Mouse (Mus musculus) neural tube, embryonic 14.5 days (tissue): ENCODE measurements around the gene Sytl1. TPM values are rescaled to one million over a fixed set of nuclear protein-coding genes. Genes with fewer than 3 reads are reported as not detected.

Source experiments
- ATAC-seq: fragments of 200-750 bp; cut with Nextera tagmentation; 2 replicates; pipeline ENCODE4 v1.8.0; 2017; ENCODE audit warnings: low read depth, mild to moderate bottlenecking, moderate TSS enrichment, moderate library complexity
- H3K27ac ChIP-seq: fragments of 300-500 bp; sonication (generic); 2 replicates; pipeline ENCODE4 v1.5.1; 2014; ENCODE audit warnings: low read depth, mild to moderate bottlenecking, control low read depth, low read length, moderate library complexity, mixed read lengths
- H3K27me3 ChIP-seq: fragments of 300-500 bp; sonication (generic); 2 replicates; pipeline ENCODE4 v1.6.1; 2014; ENCODE audit warnings: low read length; ENCODE audit not compliant: control insufficient read depth, insufficient read depth
- H3K36me3 ChIP-seq: fragments of 300-500 bp; sonication (generic); 2 replicates; pipeline ENCODE4 v1.6.1; 2014; ENCODE audit warnings: low read length, mixed read lengths; ENCODE audit not compliant: control insufficient read depth, insufficient read depth
- H3K4me1 ChIP-seq: fragments of 300-500 bp; sonication (generic); 2 replicates; pipeline ENCODE4 v1.6.1; 2014; ENCODE audit warnings: low read length; ENCODE audit not compliant: control insufficient read depth, insufficient read depth
- H3K4me2 ChIP-seq: fragments of 300-500 bp; sonication (generic); 2 replicates; pipeline ENCODE4 v1.6.1; 2014; ENCODE audit warnings: mild to moderate bottlenecking, low read depth, low read length, control low read depth
- H3K4me3 ChIP-seq: fragments of 300-500 bp; sonication (generic); 2 replicates; pipeline ENCODE4 v1.5.1; 2014; ENCODE audit warnings: low read depth, low read length, control low read depth, mixed read lengths
- H3K9ac ChIP-seq: fragments of 300-500 bp; sonication (generic); replicated peaks from 2 replicates; pipeline ENCODE4 v1.6.1; 2014; ENCODE audit warnings: low read depth, mild to moderate bottlenecking, control low read depth, low read length, mixed read lengths
- H3K9me3 ChIP-seq: fragments of 300-500 bp; sonication (generic); 2 replicates; pipeline ENCODE4 v1.6.1; 2016; ENCODE audit warnings: low read length; ENCODE audit not compliant: control insufficient read depth
- WGBS: fragments of 180-500 bp; shearing (Covaris S2); extraction: QIAGEN DNeasy Blood & Tissue Kit; methylation state at CpG from one replicate; pipeline ENCODE4 v1.1.7; 2014; 5-methylcytosine and 5-hydroxymethylcytosine counted together
- polyA plus RNA-seq: library from polyadenylated mRNA; unstranded; fragments of >200 nt; fragmentation: Nextera tagmentation; extraction: Ambion mirVana; gene quantifications from 2 replicates; pipeline ENCODE4 v1.2.1, GENCODE M21; 2014

Gene Sytl1
- polyA plus RNA-seq, 1 experiment from 2014 or later: 0.12 TPM

DNA sequence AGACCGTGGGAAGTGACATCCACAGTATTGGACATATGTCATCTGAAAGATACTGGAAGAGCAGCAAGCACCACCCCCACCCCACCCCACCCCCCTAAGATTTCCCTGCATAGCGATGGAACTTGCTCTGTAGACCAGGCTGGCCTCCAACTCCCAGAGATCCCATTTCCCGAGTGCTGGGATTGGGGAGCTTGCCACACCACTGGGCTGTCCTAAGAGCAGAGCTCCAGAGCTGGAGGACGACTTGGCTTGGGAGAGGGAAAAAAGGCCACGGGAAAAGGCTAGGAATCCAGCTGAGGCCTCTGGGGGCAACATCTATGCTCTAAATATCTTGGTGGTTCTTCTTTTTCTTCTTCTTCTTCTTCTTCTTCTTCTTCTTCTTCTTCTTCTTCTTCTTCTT is 28.1 kb downstream of the Sytl1 start:
- 68% methylated on average over 5 of the region's 5 CpGs for WGBS
- no peak for ATAC-seq

DNA sequence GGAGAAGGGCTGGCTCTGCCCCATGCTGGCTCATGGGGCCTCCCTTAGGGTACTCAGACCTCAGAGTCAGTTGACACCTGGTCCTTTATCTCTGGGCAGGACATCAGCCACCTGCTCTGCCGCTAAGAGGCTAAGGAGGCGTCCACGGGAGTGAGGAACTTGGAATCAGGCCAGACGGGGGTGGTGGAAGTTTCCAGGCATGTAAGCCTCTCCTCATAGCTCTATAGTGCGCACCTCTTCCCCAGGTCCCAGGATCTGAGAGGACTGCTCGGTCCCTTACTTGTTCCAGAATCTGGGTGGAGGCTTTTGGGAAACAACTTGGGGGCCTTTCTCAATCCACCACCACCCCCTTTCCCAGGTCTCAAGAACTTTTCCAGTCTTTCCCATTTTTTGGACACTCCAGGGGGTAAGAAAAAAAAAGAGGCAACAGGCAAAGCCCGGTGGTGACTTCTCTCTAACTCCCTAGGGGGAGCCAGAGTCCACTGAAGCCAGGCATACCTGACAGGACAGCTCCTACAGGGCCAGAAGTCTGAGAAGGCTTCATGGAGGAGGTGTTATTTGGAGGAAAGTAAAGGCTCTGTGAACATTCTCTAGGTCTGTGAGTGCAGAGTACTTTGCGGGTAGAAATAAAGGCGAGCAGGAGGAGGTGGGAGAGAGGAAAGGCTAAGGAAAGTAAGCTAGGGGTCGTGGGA is 29.5 kb downstream of the Sytl1 start:
- no peak for ATAC-seq
- Histone ChIP-seq H3K4me1 (no peaks in the 10 kb centered on the region), H3K9me3 (no peaks in the 10 kb centered on the region), H3K27me3 (no peaks in the 10 kb centered on the region; the same call in 1 of the 2 replicates), H3K4me2 (no peak overlapping the region), H3K9ac (no peak overlapping the region), H3K4me3 (no peak overlapping the region), H3K27ac (no peak overlapping the region), H3K36me3 (no peaks in the 10 kb centered on the region)
- 39% methylated on average over 10 of the region's 10 CpGs for WGBS

More for the DNA sequence above, 28.1 kb downstream of the Sytl1 start:
- H3K27me3 ChIP-seq: peaks cover under 1% of the 10 kb centered on the region; the same call in 1 of the 2 replicates
- no peak overlapping the region for H3K27ac ChIP-seq
- H3K4me2 ChIP-seq: no peak overlapping the region
- H3K9ac ChIP-seq: no peak overlapping the region
- H3K4me3 ChIP-seq: no peak overlapping the region
- no peaks in the 10 kb centered on the region for H3K36me3 ChIP-seq
- no peaks in the 10 kb centered on the region for H3K9me3 ChIP-seq
- H3K4me1 ChIP-seq: no peaks in the 10 kb centered on the region

DNA sequence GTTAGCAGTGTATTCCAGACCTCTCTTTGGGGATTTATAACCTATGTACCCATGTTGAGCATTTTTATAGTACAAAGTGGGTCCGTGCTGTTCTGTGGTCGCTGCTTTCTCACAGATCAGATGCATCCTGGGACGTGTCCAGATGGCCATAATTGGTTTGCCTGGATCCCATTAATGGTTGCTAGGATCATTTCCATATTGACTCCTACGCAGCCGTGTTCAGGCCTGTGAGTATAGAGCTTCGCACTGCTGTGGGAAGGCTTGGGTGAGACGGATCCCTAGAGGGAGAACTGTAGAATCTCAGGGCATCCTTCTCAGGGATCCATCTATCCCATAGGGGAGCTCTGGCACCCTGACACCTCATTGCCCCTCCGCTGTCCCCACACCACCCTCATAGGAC is 33.3 kb downstream of the Sytl1 start:
- Histone ChIP-seq H3K27me3 (no peaks in the 10 kb centered on the region), H3K9ac (no peak overlapping the region), H3K27ac (no peak overlapping the region), H3K9me3 (no peaks in the 10 kb centered on the region), H3K4me1 (no peaks in the 10 kb centered on the region), H3K4me2 (no peak overlapping the region), H3K36me3 (no peaks in the 10 kb centered on the region), H3K4me3 (no peak overlapping the region)
- no peak for ATAC-seq
- whole genome bisulfite sequencing: 58% methylated on average over 8 of the region's 8 CpGs

DNA sequence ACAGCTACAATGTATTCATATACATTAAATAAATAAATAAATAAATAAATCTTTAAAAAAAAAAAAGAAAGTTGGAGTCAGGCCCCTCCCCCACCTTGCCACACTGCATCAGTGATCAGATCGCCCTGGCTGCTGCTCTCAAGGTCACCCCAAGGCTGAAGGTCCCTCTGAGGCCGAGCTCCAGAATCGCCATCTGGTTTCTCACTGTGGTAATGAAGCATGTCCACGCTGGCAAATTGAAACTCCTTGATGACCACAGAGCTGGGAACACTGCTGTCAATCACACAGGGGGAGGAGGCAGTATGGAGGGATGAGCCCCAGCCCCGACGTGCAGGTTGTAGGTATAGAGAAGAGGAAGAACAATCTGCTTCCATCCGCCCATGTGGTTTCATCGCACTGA is 35.3 kb downstream of the Sytl1 start:
- no peak for ATAC-seq
- H3K27me3 ChIP-seq: no peaks in the 10 kb centered on the region

DNA sequence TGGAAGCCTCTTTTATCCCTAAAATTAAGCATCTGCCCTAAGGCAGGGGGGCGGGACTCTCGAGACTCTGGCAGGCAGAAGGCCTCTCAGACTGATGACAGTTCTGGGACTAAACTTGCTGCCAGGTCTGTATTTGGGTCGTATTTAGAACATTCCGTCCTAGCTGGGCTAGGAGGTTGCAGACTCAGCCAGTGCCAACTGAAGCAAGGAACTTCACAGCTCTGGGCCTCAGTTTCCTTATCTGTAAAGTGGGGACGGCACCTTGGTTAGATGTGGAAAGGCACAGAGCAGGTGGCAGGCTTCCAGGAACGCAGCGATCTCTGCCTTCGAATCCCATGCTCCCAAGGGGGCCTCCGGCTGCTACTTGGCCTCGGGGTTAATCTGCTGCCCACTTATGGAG is 36.8 kb downstream of the Sytl1 start:
- Histone ChIP-seq H3K9me3 (no peaks in the 10 kb centered on the region), H3K4me2 (no peak overlapping the region), H3K27ac (no peak overlapping the region), H3K4me1 (no peaks in the 10 kb centered on the region), H3K27me3 (0 out of 2 replicates have a peak, but pooled peaks cover 3% of the 10 kb centered on the region), H3K36me3 (no peaks in the 10 kb centered on the region), H3K4me3 (no peak overlapping the region), H3K9ac (no peak overlapping the region)
- 71% methylated on average over 10 of the region's 10 CpGs for WGBS
- ATAC-seq: no peak

More for the DNA sequence above, 35.3 kb downstream of the Sytl1 start:
- no peak overlapping the region for H3K9ac ChIP-seq
- no peak overlapping the region for H3K27ac ChIP-seq
- no peaks in the 10 kb centered on the region for H3K36me3 ChIP-seq
- no peak overlapping the region for H3K4me2 ChIP-seq
- WGBS: 43% methylated on average over 8 of the region's 8 CpGs
- no peaks in the 10 kb centered on the region for H3K9me3 ChIP-seq
- no peak overlapping the region for H3K4me3 ChIP-seq
- H3K4me1 ChIP-seq: no peaks in the 10 kb centered on the region

DNA sequence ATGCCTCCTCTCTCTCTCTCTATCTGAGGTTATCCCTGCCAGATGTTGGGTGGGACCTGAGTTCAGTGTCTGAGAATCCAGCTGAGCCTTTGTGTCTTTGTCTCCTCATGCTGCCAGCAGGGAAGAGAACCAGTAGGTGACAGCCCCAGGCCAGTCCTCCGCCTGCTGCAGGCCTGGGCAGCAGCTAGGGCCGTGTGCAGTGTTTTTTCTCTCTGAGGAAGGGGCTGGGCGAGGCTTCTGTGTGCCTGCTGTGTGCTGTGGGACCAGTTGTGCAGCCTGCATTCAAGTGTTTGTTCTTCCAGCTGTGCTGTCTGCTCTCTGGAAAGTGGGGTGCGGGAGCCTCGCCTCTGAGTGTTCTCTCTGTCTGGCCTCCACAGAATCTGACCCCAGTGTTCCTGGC is 39.0 kb downstream of the Sytl1 start:
- WGBS: 57% methylated on average over 5 of the region's 5 CpGs
- no peak overlapping the region for H3K27ac ChIP-seq
- H3K27me3 ChIP-seq: 0 out of 2 replicates have a peak, but pooled peaks cover 9% of the 10 kb centered on the region
- no peak for ATAC-seq
- H3K36me3 ChIP-seq: no peaks in the 10 kb centered on the region
- H3K9me3 ChIP-seq: no peaks in the 10 kb centered on the region
- no peak overlapping the region for H3K4me2 ChIP-seq
- no peak overlapping the region for H3K4me3 ChIP-seq
- no peak overlapping the region for H3K9ac ChIP-seq
- no peaks in the 10 kb centered on the region for H3K4me1 ChIP-seq

DNA sequence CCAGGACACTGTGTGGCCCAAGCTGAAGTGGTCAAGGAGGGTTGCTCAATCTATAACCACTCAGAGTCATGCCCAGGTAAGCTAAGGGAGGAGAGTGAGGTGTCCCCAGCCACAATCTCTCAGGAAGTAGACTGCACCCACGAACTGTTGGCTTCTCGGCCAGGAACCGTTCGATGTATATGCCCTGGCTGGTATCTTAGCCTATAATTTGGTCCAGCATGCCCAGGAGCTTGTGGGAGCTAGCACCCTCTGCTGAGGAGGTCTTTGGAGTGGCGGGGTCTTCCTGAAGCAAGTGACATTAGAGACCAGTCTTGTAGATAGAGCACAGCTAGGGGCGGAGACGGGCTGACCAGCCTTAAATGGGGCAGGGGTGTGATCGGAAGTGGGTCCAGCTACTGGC is 41.2 kb downstream of the Sytl1 start:
- H3K4me2 ChIP-seq: no peak overlapping the region
- WGBS: 82% methylated on average over 8 of the region's 8 CpGs
- no peak overlapping the region for H3K4me3 ChIP-seq
- H3K9me3 ChIP-seq: no peaks in the 10 kb centered on the region
- no peaks in the 10 kb centered on the region for H3K36me3 ChIP-seq
- no peak overlapping the region for H3K27ac ChIP-seq
- H3K9ac ChIP-seq: no peak overlapping the region
- H3K4me1 ChIP-seq: no peaks in the 10 kb centered on the region
- ATAC-seq: no peak
- H3K27me3 ChIP-seq: 0 out of 2 replicates have a peak, but pooled peaks cover 9% of the 10 kb centered on the region

DNA sequence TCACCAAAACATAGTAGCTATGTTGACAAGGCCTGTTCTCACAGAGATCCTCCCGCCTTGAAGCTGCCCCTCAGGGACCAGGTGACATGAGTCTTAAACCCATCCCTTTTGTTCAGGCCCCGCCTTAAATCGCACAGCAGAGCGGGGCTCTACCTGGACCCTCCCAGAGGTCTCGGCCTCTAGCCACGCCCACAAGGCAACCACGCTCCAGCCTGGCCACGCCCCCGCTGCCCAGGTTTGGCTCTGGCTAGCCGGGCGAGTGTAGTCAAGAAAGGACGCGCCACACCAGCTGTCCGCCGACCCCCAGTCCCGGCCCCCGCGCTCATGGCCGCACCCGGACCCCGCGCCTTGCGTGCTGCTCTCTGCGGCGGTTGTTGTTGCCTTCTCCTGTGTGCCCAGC is 42.3 kb downstream of the Sytl1 start:
- 2% methylated on average over 25 of the region's 25 CpGs for WGBS
- Histone ChIP-seq H3K9ac (peak overlapping the region; percentile 34), H3K9me3 (no peaks in the 10 kb centered on the region), H3K27ac (no peak overlapping the region), H3K4me2 (peak overlapping the region; percentile 44), H3K4me1 (no peaks in the 10 kb centered on the region), H3K4me3 (peak overlapping the region; percentile 24), H3K36me3 (no peaks in the 10 kb centered on the region), H3K27me3 (0 out of 2 replicates have a peak, but pooled peaks cover 9% of the 10 kb centered on the region)
- no peak for ATAC-seq

DNA sequence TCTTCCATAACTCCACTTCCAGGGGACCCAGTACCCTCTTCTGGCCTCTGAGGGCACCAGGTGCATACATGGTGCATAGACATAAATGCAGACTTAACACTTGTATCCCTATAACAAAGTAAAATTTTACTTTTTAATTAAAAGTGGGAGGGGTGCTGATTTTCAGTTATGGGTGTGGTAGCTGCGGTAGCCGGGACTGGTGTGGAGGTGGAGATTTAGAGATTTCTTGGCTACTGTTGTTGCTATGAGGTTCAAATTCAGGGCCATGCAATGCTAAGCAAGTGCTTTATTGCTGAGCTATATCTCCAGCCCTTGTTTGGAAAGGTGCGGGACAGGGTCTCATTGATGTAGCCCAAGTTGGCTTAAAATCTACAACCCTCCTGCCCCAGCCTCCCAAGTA is 44.2 kb downstream of the Sytl1 start:
- WGBS: 94% methylated on average over 3 of the region's 3 CpGs
- Histone ChIP-seq H3K4me1 (no peaks in the 10 kb centered on the region), H3K9ac (no peak overlapping the region), H3K36me3 (no peaks in the 10 kb centered on the region), H3K4me2 (no peak overlapping the region), H3K27ac (no peak overlapping the region), H3K9me3 (no peaks in the 10 kb centered on the region), H3K4me3 (no peak overlapping the region), H3K27me3 (peaks cover 9% of the 10 kb centered on the region; the same call in 1 of the 2 replicates)
- ATAC-seq: no peak
